Mouse (Mus musculus) intestine, embryonic 16.5 days (tissue): ENCODE measurements at regions not wholly inside any gene's neighbourhood (a gene's known extent, or its start where the extent isn't known, plus 50 kb on each side); places are given as distances from the start of the nearest gene placed in this dataset.

Experiments
- ATAC-seq: fragments of 200-750 bp; cut with Nextera tagmentation; 2 replicates; pipeline ENCODE4 v1.8.0; 2017; ENCODE audit warnings: moderate TSS enrichment, moderate library complexity
- H3K27ac ChIP-seq: fragments of 300-500 bp; sonication (generic); 2 replicates; pipeline ENCODE4 v1.5.1; 2014; ENCODE audit warnings: mild to moderate bottlenecking, low read length
- H3K27me3 ChIP-seq: fragments of 300-500 bp; sonication (generic); replicated peaks from 2 replicates; pipeline ENCODE4 v1.6.1; 2014; ENCODE audit warnings: low read length, control low read depth, mixed read lengths; ENCODE audit not compliant: control insufficient read depth, insufficient read depth
- H3K36me3 ChIP-seq: fragments of 300-500 bp; sonication (generic); 2 replicates; pipeline ENCODE4 v1.6.1; 2014; ENCODE audit warnings: low read length, control low read depth; ENCODE audit not compliant: control insufficient read depth, insufficient read depth
- H3K4me1 ChIP-seq: fragments of 300-500 bp; sonication (generic); 2 replicates; pipeline ENCODE4 v1.6.1; 2014; ENCODE audit warnings: low read length, control low read depth, mixed read lengths; ENCODE audit not compliant: control insufficient read depth, insufficient read depth
- H3K4me2 ChIP-seq: fragments of 300-500 bp; sonication (generic); 2 replicates; pipeline ENCODE4 v1.6.1; 2014; ENCODE audit warnings: low read depth, low read length, control low read depth
- H3K4me3 ChIP-seq: fragments of 300-500 bp; sonication (generic); 2 replicates; pipeline ENCODE4 v1.5.1; 2014; ENCODE audit warnings: mild to moderate bottlenecking, low read length
- H3K9ac ChIP-seq: fragments of 300-500 bp; sonication (generic); 2 replicates; pipeline ENCODE4 v1.6.1; 2014; ENCODE audit warnings: low read depth, low read length
- H3K9me3 ChIP-seq: fragments of 300-500 bp; sonication (generic); 2 replicates; pipeline ENCODE4 v1.6.1; 2016; ENCODE audit warnings: low read length, control low read depth; ENCODE audit not compliant: control insufficient read depth
- WGBS: fragments of 180-500 bp; shearing (Covaris S2); extraction: QIAGEN DNeasy Blood & Tissue Kit; methylation state at CpG from one replicate; pipeline ENCODE4 v1.1.7; 2014; 5-methylcytosine and 5-hydroxymethylcytosine counted together

DNA sequence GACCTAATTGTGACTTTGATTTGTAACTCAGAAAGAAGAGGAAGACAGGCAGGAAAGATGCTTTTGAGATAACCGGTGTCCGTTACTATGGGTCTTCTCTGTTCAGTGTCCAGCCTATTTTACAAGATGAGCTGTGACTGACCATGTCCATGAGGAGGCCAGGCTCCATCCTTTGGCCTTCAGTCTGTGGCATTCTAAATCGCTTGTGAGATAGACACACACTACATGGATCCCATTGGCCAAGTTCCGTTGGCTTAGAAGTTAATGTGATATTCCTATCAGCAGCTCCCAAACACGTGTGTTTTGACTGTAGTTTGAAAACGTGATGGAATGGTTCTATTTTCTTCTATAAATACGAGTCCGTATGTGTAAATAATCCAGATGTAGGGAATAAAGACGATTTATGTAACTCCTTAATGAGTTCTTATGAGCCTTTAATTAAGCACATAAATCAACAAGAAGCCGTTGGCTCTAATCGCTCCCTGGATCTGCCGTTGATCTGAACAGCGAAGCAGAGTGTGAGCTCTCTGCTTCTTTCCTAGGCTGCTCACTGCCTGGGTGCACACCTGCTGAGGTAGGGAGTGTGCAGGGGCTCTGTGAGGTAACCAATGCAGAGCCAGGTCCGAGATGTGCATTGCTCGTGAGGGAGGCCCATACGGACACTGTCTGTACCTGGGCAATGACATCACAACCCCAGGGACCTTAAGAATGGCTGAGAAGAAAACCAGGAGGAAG is 272.4 kb upstream of the BB014433 start:
- Histone ChIP-seq H3K9ac (no peak overlapping the region), H3K4me1 (no peaks in the 10 kb centered on the region), H3K27ac (no peak overlapping the region), H3K27me3 (no peaks in the 10 kb centered on the region), H3K4me3 (no peak overlapping the region), H3K36me3 (no peaks in the 10 kb centered on the region), H3K9me3 (no peaks in the 10 kb centered on the region), H3K4me2 (no peak overlapping the region)
- no peak for ATAC-seq
- 74% methylated on average over 16 of the region's 16 CpGs for WGBS

DNA sequence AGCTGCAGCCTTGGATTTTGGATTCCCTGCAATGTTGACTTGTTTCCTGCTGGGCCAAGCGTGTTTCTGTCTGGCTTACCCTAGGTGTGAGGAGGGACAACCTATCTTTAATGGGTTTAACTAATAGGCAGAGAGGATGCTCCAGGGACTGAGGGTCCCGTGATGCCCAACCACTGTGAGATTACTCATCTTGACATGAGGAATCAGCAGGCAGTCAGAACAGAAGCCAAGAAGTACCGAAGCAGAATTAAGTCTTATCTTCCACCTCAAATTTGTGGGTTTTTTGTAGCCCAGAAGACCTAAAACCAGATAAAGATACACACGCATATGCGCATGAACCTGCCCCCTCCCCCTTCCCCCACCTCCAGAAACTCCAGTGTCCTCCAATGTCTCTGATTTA is 267.6 kb upstream of the BB014433 start:
- WGBS: 85% methylated on average over 5 of the region's 5 CpGs
- no peaks in the 10 kb centered on the region for H3K4me1 ChIP-seq
- no peak overlapping the region for H3K4me2 ChIP-seq
- H3K9ac ChIP-seq: no peak overlapping the region
- no peaks in the 10 kb centered on the region for H3K36me3 ChIP-seq
- no peaks in the 10 kb centered on the region for H3K27me3 ChIP-seq
- no peak for ATAC-seq
- H3K27ac ChIP-seq: no peak overlapping the region
- no peak overlapping the region for H3K4me3 ChIP-seq
- H3K9me3 ChIP-seq: no peaks in the 10 kb centered on the region

DNA sequence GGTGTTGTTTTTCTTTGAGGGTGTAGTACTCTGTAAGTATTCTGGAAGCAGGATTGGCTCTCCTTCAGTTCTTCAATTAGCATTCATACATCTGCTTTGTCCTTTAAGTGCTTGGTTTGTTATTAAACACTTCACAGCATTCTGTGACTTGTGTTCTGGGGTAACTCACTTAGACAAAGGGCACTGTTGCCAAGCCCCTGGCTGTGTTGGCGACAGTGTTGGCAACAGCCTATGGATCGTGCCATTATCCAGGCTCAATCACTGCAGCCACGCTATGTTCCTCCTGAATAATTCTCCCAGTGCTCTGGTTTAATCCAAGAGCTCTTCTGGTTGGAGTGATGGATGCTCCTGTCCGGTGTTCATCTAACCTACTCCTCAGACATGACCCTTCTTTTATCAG is 265.6 kb upstream of the BB014433 start:
- no peaks in the 10 kb centered on the region for H3K9me3 ChIP-seq
- ATAC-seq: no peak
- no peaks in the 10 kb centered on the region for H3K4me1 ChIP-seq
- no peak overlapping the region for H3K4me3 ChIP-seq
- no peaks in the 10 kb centered on the region for H3K36me3 ChIP-seq
- WGBS: 82% methylated on average over 4 of the region's 4 CpGs
- H3K27me3 ChIP-seq: no peaks in the 10 kb centered on the region
- no peak overlapping the region for H3K9ac ChIP-seq
- no peak overlapping the region for H3K27ac ChIP-seq
- H3K4me2 ChIP-seq: no peak overlapping the region

DNA sequence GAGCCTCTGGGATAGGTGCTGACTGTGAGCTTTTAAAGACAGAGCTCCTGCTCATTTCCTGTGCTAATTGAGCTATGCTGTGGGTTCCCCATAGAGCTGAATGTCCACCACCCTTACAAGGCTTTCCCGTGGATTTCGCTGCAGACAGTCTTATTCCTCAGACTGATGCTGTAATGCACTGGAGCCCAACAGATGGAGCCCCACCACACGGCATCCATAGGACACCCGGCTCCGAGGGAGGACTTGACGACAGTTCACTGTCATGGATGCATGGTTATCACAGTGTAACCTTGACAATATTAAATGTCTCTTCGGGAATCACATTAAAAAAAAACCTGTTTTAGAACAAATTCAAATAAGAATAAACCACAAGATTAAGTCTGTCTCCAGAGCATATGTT is 265.2 kb upstream of the BB014433 start:
- no peak for ATAC-seq
- Histone ChIP-seq H3K4me3 (no peak overlapping the region), H3K27ac (no peak overlapping the region), H3K27me3 (no peaks in the 10 kb centered on the region), H3K9me3 (no peaks in the 10 kb centered on the region), H3K4me2 (no peak overlapping the region), H3K9ac (no peak overlapping the region), H3K36me3 (no peaks in the 10 kb centered on the region), H3K4me1 (no peaks in the 10 kb centered on the region)
- 84% methylated on average over 7 of the region's 7 CpGs for WGBS

DNA sequence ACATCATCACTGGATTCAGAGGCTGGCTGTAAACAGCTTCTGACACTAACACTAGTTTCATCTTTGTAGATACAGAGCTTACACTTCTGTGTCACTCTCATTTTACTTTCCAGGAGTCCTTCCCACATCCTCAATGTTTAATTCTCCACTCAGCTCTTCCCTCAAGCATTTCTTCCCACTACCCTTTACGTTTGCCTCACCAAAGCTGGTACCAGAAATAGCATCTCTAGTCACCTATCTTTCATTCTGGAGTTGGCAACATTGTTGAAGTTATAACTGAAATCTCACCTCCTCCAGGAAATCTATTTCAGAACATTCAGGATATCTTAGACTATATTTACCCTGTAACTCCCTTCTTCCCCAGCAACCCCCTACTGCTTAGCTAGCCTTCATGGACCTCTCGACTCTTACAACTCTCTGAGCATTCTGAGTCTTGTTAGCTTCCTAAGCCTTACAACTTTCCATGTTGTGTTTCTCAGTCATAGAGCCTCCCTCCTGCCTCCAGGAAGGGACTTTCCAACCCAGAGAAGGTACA is 258.3 kb upstream of the BB014433 start:
- H3K36me3 ChIP-seq: no peaks in the 10 kb centered on the region
- H3K4me3 ChIP-seq: no peak overlapping the region
- no peaks in the 10 kb centered on the region for H3K27me3 ChIP-seq
- no peak overlapping the region for H3K4me2 ChIP-seq
- ATAC-seq: no peak
- no peaks in the 10 kb centered on the region for H3K4me1 ChIP-seq
- no peak overlapping the region for H3K27ac ChIP-seq
- WGBS: 79% methylated on average over 2 of the region's 2 CpGs
- no peaks in the 10 kb centered on the region for H3K9me3 ChIP-seq
- no peak overlapping the region for H3K9ac ChIP-seq

DNA sequence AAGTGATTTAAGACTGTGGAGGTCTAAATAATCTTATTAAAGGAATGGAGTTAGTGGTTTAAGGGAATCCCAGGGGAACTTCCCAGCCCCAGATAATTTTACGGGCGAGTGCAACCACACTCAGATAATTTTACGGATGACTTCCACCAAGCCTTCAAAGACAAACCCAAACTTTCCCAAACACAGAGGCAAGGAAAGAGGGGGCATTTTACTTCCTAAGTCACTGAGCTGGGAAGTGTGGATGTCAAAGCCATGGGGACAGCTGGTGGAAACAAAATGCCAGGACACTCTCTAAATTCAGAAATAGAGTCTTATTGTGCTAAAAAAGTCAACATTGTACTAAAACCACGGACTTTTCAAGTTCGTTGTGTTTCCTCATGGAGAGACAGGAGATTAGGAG is 227.9 kb upstream of the BB014433 start:
- WGBS: 66% methylated on average over 5 of the region's 5 CpGs
- Histone ChIP-seq H3K4me2 (no peak overlapping the region), H3K4me3 (no peak overlapping the region)

DNA sequence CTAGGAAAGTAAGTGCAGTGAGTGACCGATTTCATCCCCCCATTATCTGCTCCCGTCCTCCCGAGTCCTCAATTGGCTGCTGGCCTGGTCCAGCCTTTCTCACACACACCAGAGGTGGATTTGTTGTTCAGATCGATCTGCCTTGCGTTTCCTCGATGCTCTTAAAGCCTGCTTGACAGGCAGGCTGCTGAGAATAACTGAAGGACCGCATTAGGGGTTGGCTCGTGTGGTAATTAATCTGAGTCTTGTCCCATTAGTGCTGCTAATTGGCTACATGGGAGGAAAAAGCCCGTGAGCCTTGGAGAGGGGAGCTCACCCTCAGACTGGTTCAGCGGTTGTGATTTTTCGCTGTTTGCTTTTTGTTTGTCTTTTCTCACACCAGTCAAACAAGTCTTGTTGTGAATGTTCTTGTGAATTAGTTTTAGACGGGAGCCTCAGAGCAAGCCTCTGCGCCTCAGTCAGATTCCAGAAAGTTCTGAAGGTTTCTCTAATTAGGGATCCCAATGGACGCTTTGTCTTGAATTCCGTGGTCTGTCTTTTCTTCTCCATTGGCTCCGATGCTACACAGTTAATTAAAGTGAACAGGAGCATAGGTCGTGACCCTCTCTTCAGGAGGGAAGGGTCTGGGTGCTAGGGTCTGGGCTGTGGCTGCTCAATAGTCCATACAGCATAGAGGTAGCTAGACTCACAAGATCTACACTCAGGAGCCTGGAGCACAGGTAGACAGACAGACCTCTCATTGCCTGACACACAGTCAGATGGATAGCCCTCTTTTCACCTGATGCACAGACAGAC is 226.1 kb upstream of the BB014433 start:
- ATAC-seq: no peak
- H3K27ac ChIP-seq: no peak overlapping the region
- no peaks in the 10 kb centered on the region for H3K36me3 ChIP-seq

More for the DNA sequence above, 227.9 kb upstream of the BB014433 start:
- H3K9me3 ChIP-seq: no peaks in the 10 kb centered on the region
- H3K9ac ChIP-seq: no peak overlapping the region
- ATAC-seq: no peak
- H3K27ac ChIP-seq: no peak overlapping the region
- no peaks in the 10 kb centered on the region for H3K27me3 ChIP-seq
- H3K4me1 ChIP-seq: no peaks in the 10 kb centered on the region
- no peaks in the 10 kb centered on the region for H3K36me3 ChIP-seq

DNA sequence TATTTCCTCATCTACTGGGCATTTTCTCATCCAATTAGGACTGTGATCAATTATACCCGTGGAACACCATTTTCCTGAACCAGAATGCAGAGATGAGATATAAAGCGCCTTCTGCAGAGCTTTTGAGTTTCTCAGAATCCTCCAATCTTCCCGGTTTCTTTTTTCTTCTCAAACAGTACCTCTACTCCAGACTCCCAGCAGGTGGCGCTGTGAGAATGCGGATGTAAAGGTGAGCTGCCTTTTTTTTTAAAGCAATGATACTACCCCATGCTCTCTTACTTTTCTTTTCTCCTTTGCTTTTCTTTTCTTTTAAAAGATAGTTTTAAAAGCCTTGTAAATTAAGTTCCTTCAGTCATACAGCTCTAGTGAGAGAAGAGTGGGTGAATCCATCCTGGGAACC is 224.4 kb upstream of the BB014433 start:
- Histone ChIP-seq H3K4me1 (no peaks in the 10 kb centered on the region), H3K9me3 (no peaks in the 10 kb centered on the region), H3K9ac (no peak overlapping the region), H3K36me3 (no peaks in the 10 kb centered on the region), H3K27ac (no peak overlapping the region), H3K4me3 (no peak overlapping the region), H3K4me2 (no peak overlapping the region), H3K27me3 (no peaks in the 10 kb centered on the region)
- 10% methylated on average over 5 of the region's 5 CpGs for WGBS
- no peak for ATAC-seq

More for the DNA sequence above, 226.1 kb upstream of the BB014433 start:
- Histone ChIP-seq H3K9me3 (no peaks in the 10 kb centered on the region), H3K9ac (no peak overlapping the region), H3K4me2 (no peak overlapping the region), H3K4me1 (no peaks in the 10 kb centered on the region), H3K4me3 (no peak overlapping the region), H3K27me3 (no peaks in the 10 kb centered on the region)
- WGBS: 44% methylated on average over 17 of the region's 17 CpGs

DNA sequence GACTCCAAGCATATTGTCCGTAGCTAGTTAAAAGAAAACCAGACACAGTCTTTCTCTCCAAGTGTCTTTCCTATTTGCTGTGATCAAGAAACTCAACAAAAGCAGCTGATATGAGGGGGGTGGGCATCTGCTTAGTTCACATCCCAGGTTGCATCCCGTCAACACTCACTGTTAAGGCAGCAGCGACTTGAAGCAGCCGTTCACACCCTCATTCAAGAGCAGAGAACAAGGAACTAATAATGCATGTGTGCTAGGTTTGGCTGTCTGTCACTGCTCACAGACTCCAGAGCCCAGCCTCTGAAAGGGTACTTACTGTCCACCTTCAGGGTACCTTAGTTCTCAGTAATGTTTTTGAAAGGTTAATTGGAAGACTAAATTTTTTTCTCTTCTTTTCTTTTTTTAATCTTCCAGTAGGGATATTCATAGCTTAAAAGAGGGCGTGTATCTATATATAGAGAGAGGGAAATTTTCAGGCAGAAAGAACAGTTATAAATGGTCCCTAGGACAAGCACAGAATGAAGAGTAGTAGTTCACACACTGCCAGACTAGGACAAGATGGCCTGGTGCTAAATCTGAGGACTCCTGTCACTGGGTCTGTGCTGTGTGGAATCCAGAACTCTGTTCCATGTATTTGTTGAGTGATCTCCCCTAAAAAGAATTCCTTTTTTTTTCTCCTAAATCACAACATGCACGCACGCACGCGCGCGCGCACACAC is 199.1 kb upstream of the BB014433 start:
- 86% methylated on average over 11 of the region's 12 CpGs for WGBS
- H3K36me3 ChIP-seq: no peaks in the 10 kb centered on the region
- H3K4me2 ChIP-seq: no peak overlapping the region
- H3K4me1 ChIP-seq: no peaks in the 10 kb centered on the region
- no peak overlapping the region for H3K9ac ChIP-seq
- H3K27ac ChIP-seq: no peak overlapping the region
- no peak for ATAC-seq
- H3K9me3 ChIP-seq: no peaks in the 10 kb centered on the region
- H3K27me3 ChIP-seq: no peaks in the 10 kb centered on the region
- no peak overlapping the region for H3K4me3 ChIP-seq
